Mouse (Mus musculus) testis, adult 2 months (tissue): ENCODE results near the gene Dlg2. TPM values are rescaled to one million over a fixed set of nuclear protein-coding genes. Genes with fewer than 3 reads are reported as not detected.
A peak's percentile ranks its signal among the peaks of the same experiment; 100 is the strongest.

Source experiments
- H3K27ac ChIP-seq: fragments of 200-500 bp; 2 replicates; pipeline ENCODE4 v1.5.1; 2012; ENCODE audit warnings: low read depth, low read length; ENCODE audit not compliant: control insufficient read depth, insufficient read depth
- H3K27me3 ChIP-seq: fragments of 200-500 bp; 2 replicates; pipeline ENCODE4 v1.6.1; 2012; ENCODE audit warnings: mild to moderate bottlenecking, low read length, moderate library complexity; ENCODE audit not compliant: control insufficient read depth, insufficient read depth
- H3K36me3 ChIP-seq: fragments of 200-500 bp; 2 replicates; pipeline ENCODE4 v1.6.1; 2012; ENCODE audit warnings: mild to moderate bottlenecking, low read length; ENCODE audit not compliant: control insufficient read depth, insufficient read depth
- H3K4me1 ChIP-seq: fragments of 200-500 bp; 2 replicates; pipeline ENCODE4 v1.6.1; 2012; ENCODE audit warnings: low read length; ENCODE audit not compliant: control insufficient read depth, insufficient read depth
- H3K4me3 ChIP-seq: fragments of 200-500 bp; 2 replicates; pipeline ENCODE4 v1.5.1; 2012; ENCODE audit warnings: low read depth, mild to moderate bottlenecking, low read length, moderate library complexity, mixed read lengths; ENCODE audit not compliant: control insufficient read depth
- CTCF ChIP-seq: fragments of 200-500 bp; IDR thresholded peaks from 2 replicates; pipeline ENCODE4 v1.5.1; 2012; ENCODE audit warnings: low read depth, mild to moderate bottlenecking, inconsistent platforms, low read length, moderate library complexity; ENCODE audit not compliant: control insufficient read depth, insufficient read depth, insufficient replicate concordance
- POLR2A ChIP-seq: fragments of 200-500 bp; IDR thresholded peaks from 2 replicates; pipeline ENCODE4 v1.6.1; 2012; ENCODE audit warnings: low read depth, mild to moderate bottlenecking, inconsistent platforms, low read length, moderate library complexity; ENCODE audit not compliant: control insufficient read depth
- polyA plus RNA-seq: library from polyadenylated mRNA; depleted of rRNA; stranded (reverse); fragments of >200 nt; gene quantifications from 2 replicates; pipeline ENCODE4 v1.2.3, GENCODE M21; 2012

Gene Dlg2
- polyA plus RNA-seq, 1 experiment: 13.3 TPM

DNA sequence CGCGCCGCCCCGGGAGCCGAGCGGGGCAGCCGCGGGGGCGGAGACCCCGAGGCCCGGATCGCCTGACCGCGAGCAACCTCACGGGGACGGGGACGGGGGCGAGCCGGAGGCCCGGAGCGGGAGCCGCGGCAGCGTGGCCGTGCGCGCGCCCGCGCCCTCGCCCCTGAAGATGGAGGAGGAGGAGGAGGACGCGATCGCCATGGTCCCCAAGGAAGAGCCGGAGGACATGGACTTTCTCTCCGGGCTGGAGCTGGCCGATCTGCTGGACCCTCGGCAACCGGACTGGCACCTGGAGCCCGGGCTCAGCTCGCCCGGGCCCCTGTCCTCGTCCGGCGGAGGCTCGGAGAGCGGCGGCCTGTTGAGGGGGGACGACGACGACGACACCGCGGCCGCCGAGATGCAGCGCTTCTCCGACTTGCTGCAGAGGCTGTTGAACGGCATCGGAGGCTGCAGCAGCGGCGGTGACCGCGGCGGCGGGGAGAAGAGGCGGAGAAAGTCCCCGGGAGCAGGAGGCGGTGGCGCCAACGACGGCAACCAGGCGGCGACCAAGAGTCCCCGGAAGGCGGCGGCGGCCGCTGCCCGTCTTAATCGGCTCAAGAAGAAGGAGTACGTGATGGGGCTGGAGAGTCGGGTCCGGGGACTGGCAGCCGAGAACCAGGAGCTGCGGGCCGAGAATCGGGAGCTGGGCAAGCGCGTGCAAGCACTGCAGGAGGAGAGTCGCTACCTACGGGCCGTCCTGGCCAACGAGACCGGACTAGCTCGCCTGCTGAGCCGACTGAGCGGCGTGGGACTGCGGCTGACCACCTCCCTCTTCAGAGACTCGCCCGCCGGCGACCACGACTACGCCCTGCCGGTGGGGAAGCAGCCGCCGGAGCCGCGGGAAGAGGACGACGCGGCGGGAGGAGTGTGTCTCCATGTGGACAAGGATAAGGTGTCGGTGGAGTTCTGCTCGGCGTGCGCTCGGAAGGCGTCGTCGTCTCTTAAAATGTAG, 33.1 kb upstream of the Dlg2 start:
- TF ChIP-seq CTCF (no peak), POLR2A (no peak; the same call in 1 of the 2 replicates)
- peak overlapping the region; percentile 99 for H3K4me3 ChIP-seq
- H3K36me3 ChIP-seq: no peaks in the 10 kb centered on the region
- H3K27ac ChIP-seq: peak overlapping the region; percentile 97
- no peaks in the 10 kb centered on the region for H3K27me3 ChIP-seq
- H3K4me1 ChIP-seq: no peaks in the 10 kb centered on the region

DNA sequence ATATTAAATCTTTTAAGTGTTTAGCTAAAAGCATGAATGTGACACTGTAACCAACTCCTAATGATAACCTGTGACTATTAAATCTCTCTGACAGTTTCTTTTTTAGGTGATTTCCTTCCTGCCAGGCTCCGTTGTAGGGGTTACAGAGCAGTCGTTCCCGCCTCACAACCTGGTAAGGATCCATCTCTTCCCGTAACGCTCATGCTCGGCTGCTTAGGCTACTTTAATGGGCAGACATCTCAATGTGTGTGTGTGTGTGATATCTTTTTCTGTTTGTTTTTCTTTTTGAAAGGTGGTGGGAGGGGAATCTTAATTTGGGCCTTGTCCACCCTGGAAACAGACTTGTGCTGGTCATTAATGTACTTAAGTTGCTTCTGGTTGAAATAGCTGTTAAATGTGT, 32.3 kb upstream of the Dlg2 start:
- no peaks in the 10 kb centered on the region for H3K36me3 ChIP-seq
- no peaks in the 10 kb centered on the region for H3K4me1 ChIP-seq
- peak overlapping the region; percentile 99 for H3K4me3 ChIP-seq
- TF ChIP-seq POLR2A (no peak), CTCF (no peak)
- H3K27ac ChIP-seq: peak overlapping the region; percentile 2; the same call in 1 of the 2 replicates
- H3K27me3 ChIP-seq: no peaks in the 10 kb centered on the region

DNA sequence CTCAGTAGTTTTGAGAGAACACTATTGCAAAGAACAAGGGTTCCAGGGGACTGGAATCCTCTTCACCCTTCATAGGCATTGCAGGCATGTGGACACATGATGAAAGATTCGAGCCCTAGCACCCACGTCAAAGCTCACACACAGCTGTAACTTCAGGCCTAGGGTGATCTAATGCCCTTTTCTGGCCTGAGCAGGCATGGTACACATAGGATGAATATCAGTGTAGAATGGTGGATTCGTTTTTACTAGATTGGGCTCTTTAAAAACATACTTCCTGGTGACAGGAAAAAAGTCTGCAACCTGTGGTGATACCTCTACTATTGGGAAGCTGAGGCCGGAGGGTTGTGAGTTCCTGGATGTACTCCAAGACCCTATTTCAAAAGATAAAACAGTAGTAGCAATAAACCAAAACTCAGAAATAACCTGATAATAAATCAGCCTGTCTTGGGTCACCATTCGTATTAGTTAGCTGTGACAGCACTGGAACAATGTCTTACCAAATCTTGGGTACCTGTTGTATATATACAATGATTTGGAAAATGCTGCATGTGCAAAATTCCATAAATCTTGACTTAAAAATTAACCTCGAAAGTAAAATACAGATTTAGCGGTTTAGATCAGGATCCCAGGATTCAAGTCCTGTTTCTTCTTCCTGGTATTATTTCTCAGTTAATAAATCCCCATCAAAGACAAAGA, 20.2 kb upstream of the Dlg2 start:
- no peaks in the 10 kb centered on the region for H3K27me3 ChIP-seq
- H3K36me3 ChIP-seq: no peaks in the 10 kb centered on the region; the same call in 1 of the 2 replicates
- H3K4me3 ChIP-seq: peak overlapping the region; percentile 92
- no peak overlapping the region for H3K27ac ChIP-seq
- H3K4me1 ChIP-seq: peaks cover 11% of the 10 kb centered on the region
- TF ChIP-seq CTCF (no peak), POLR2A (no peak)

DNA sequence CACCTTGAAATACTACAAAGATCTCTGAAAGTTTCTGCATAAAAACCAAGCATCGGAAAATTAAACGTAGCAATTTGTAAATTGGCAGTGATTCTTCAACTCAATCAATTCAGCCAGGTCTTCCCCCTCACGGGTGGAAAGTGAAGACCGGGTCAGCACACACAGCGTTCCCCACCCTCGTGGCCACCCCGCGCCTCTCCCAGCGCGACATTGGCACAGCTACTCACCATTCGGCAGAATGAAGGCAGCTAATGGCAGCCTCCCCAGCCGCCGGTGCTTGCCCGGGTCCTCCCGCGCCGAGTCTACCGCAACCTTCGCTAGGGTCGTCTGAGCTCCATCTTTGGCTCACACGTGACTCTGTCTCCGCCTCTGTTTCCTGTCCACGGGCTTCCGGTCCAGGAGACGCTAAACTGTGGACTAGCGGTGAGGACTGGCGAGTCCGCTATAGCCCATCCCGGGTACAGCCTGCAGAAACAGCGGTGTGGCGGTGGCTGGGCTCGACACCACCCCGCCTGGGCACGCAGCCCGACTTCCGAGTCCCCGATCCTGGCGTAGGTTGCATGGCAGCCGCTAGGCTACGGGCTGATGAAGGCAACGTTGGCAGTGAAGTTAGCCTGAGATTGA, 19.5 kb upstream of the Dlg2 start, which contains the start of gene Tmem126a:
Tmem126a (minus strand) TSS at position 385 of the 624 bp plus-strand sequence.
- Histone ChIP-seq H3K4me1 (peaks cover 12% of the 10 kb centered on the region), H3K4me3 (peak within 1 kb of the TSS; percentile 92), H3K36me3 (no peaks in the 10 kb centered on the region; the same call in 1 of the 2 replicates), H3K27me3 (no peaks in the 10 kb centered on the region), H3K27ac (peak within 1 kb of the TSS; percentile 92)
- TF ChIP-seq POLR2A: peak; percentile 78
- TF ChIP-seq CTCF: peak; percentile 24; the same call in 1 of the 2 replicates

DNA sequence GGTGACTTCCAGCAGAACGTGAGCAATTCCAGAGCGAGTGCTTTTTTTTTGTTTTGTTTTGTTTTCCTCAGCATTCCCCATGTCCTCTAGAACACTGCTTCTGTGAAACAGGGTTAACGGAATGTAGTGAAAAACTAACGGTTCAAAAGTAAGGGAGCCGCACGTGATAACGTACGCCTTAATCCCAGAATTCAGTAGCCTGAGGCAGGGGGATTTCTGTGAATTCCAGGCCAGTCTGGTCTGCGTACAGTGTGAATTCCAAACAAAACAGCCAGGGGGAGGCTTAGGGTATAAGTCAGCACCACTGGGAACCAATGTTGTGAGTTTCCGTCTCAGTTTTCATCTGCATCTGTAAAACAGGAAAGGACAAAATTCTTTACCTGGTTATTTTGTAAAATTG, 19.0 kb upstream of the Dlg2 start:
- TF ChIP-seq CTCF (no peak), POLR2A (no peak)
- H3K36me3 ChIP-seq: no peaks in the 10 kb centered on the region; the same call in 1 of the 2 replicates
- peak overlapping the region; percentile 92 for H3K4me3 ChIP-seq
- peak overlapping the region; percentile 92 for H3K27ac ChIP-seq
- peaks cover 12% of the 10 kb centered on the region for H3K4me1 ChIP-seq
- no peaks in the 10 kb centered on the region for H3K27me3 ChIP-seq

DNA sequence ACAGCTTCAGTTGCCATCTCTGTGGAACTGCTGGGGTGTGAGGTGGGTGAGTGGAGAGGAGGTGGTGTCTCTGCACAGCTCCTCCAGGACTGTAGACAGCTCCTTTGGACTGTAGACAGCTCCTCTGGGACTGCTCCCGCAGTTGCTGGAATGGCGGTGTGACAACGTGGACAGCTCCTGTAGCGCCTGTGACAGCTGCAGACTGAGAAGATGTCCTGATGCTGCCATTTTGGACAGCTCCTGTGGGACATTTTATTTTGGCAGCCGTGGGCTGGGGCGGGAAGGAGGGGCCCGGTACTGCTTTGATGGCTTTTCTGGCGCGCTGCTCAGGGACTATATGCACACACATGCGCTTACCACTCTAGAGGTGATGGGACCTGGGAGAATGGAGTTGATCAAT, 16.1 kb upstream of the Dlg2 start:
- Histone ChIP-seq H3K4me3 (peak overlapping the region; percentile 36), H3K27me3 (no peaks in the 10 kb centered on the region), H3K27ac (no peak overlapping the region), H3K36me3 (no peaks in the 10 kb centered on the region), H3K4me1 (peaks cover 12% of the 10 kb centered on the region)
- no peak for TF ChIP-seq CTCF
- no peak for TF ChIP-seq POLR2A

DNA sequence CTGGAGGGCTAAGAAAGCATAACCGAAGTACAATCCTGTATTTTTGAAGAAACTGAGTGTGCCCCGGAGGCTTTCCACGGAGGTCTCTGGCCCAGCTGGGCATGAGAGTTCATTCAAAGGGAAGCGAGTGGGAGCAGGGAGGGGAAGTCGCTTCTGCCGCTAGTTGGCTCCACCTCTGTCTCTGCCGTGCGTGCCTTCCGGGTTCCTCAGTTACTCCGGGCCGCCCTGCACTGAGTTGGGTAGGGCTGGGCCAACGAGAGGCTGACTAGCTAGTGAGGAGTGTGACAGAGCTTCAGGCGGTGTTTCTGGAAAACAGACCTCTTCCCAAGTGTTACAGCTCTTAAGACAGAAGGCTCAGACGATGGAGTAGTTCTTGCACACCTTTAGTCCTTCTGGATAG, 15.5 kb upstream of the Dlg2 start:
- H3K27ac ChIP-seq: no peak overlapping the region
- TF ChIP-seq POLR2A (no peak), CTCF (no peak)
- H3K4me1 ChIP-seq: peaks cover 12% of the 10 kb centered on the region
- H3K4me3 ChIP-seq: peak overlapping the region; percentile 55; the same call in 1 of the 2 replicates
- H3K27me3 ChIP-seq: no peaks in the 10 kb centered on the region
- no peaks in the 10 kb centered on the region for H3K36me3 ChIP-seq
